Mouse (Mus musculus): ENCODE measurements around the gene Lrp4. TPM values are rescaled to one million over a fixed set of nuclear protein-coding genes. Genes with fewer than 3 reads are reported as not detected.
"Not testable (repeated sequence)": the region's sequence is repeated elsewhere in the genome, so short reads cannot be mapped to it uniquely, and the experiment has no call there.

The Lrp4 gene
- total RNA-seq, 2 experiments from 2014 or later: 2.6 to 5.2 TPM

DNA sequence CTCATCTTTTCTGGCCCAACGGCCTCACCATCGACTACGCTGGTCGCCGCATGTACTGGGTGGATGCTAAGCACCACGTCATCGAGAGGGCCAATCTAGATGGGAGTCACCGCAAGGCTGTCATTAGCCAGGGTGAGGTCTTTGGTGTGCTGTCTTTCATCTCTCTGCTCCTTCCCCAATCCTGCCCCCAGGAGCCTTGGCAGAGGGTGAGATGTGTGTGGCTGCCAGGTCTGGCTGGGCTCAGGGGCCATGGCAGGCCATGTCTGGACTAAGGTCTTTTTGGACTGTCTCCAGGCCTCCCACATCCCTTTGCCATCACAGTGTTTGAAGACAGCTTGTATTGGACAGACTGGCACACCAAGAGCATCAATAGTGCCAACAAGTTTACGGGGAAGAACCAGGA, 23.1 kb downstream of the Lrp4 start:
- ATAC-seq (replicated peaks; ENCODE audit: poor library complexity, severe bottlenecking): no peak

DNA sequence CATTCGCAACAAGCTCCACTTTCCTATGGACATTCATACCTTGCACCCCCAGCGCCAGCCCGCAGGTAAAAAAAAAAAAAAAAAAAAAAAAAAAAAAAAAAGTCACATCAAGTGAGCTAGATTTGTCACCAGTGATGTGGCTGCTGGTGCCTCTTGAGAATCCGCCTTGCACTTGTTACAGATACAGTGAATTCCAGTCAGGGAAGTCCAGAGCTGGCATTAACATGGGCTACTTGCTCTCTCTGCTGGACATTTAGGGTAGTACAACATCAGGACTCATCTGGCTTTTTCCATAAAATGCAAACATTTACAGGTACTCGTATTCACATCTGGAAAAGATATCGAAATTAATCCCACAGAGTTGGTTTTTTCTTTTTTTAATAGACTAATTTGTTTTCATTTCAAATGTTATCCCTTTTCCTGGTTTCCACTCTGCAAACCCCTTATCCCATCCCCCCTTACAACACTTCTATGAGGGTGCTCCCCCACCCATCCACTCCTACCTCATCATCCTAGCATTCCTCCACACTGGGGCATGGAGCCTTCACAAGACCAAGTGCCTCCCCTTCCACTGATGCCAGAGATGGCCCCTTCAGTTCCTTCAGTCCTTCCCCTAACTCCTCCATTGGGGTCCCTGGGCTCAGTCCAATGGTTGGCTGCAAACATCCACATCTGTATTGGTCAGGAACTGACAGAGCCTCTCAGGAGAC, 23.6 kb downstream of the Lrp4 start:
- ATAC-seq (replicated peaks; ENCODE audit: poor library complexity, severe bottlenecking): peak; percentile 26; the same call in 1 of the 2 replicates

DNA sequence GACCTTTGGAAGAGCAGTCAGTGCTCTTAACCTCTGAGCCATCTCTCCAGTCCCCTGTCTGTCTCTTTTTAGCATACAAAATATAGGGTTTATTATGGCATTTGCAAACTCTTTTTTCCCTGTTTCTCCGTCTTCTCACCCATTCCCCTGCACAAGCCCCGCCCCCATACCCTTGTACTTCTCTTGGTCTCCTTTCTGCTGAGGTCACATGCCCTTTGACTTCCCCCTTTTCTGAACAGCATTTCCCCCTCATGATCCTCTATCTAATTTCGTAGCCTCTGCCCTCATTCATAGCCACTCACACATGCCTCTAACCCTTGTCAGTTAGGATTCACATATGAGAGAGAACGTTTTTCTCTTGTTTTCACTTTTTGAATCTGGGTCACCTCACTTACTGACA, 27.4 kb downstream of the Lrp4 start:
- peak; percentile 93 for ATAC-seq (replicated peaks; ENCODE audit: poor library complexity, severe bottlenecking)

DNA sequence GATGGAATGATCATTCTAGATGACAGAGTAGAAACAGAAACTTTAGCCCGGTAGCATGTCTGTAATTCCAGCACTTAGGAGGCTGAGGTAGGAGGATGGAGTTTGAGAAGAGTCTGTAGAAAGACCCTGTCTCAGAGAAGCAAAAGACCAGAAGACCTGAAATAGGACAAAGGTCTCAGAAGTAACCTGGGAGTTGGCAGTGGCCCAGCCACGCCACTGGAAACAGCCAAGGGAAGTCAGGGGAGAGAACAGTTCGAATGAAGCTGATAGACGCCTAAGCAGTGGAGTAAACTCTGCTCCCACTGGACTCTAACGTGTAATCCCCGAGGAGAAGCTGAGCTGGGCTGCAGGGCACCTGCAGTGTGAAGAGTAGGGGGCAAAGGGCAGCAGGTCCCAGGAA, 27.9 kb downstream of the Lrp4 start:
- ATAC-seq (replicated peaks; ENCODE audit: poor library complexity, severe bottlenecking): no peak

DNA sequence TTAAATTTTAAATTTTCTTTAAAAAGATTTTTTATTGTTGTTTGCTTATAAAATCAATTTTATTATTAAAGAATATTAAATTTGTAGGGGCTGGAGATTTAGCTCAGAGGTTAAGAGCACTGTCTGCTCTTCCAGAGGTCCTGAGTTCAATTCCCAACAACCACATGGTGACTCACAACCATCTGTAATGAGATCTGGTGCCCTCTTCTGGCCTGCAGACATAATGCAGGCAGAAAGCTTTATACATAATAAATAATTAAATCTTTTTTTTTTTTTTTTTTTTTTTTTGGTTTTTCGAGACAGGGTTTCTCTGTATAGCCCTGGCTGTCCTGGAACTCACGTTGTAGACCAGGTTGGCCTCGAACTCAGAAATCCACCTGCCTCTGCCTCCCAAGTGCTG, 30.0 kb downstream of the Lrp4 start:
- not testable (repeated sequence) for ATAC-seq (replicated peaks; ENCODE audit: poor library complexity, severe bottlenecking)

DNA sequence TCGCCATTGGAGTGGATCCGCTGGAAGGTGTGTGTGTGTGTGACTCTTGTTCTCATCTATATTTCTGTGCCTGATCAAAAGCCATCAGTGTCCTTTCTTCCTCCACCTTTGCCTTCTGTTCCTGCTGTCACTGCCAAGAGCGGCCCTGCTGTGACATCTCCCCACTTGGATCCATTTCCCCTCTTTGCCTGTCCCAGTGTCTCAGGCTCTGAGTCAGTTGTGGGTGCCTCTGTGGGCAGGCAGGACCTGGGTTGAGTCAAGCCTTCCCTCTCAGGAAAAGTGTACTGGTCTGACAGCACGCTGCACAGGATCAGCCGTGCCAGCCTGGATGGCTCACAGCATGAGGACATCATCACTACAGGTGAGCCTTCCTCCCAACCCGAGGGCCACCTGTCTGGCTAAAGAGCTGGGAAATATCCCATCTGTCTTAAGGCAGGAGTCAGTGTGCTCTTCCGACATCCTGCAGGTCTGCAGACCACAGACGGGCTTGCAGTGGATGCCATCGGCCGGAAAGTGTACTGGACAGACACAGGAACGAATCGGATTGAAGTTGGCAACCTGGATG, 34.8 kb downstream of the Lrp4 start:
- no peak for ATAC-seq (replicated peaks; ENCODE audit: poor library complexity, severe bottlenecking)

- no peak for ATAC-seq (replicated peaks; ENCODE audit: poor library complexity, severe bottlenecking)
These were observed 36.7 kb downstream of the Lrp4 start for GRCm38 (mm10) chr2:91493981-91494380.

DNA sequence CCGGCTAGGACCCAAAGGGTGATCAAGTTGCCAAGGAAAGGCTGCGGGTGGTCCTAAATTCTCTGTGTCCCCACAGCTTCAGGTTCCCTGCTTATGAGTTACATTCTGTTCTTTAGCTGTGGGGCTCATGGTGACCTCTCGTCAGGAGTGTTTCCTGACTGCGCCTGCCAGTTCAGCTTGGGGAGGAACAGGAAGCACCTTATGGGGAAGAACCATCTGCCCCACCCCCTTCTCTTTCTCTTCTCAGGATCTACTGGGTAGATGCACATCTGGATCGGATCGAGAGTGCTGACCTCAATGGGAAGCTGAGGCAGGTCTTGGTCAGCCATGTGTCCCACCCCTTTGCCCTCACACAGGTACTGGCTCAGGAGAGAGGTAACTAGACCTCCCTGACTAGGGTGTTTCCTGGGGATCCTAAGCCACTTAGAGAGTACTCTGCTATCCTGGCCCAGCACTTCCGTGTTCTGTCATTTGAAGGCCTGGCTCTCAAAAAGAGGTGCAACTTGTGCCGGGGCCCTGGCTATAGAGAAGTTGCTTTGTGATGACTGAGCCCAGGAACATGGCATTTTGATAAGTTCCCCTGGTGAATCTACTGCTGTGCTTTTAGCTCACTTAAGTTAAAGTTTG, 40.9 kb downstream of the Lrp4 start:
- ATAC-seq (replicated peaks; ENCODE audit: poor library complexity, severe bottlenecking): peak; percentile 90

DNA sequence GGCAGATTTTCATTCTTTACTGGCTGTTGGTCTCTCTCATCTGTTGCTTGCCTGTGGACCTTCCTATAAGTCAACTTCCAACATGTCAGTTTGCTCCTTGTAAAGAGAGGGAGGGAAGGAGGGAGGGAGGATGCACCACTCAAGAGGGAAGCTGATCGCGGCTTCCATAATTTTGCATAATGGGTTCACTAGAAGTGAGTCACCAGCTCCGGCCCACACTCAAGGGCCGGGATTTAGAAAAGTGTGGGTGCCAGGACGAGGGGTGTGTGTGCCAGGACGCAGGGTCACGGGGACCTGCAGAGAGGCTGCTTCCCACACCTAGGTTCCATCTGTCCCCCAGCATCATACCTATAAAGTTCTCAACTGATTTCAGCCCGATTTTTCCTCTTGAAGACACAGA, 50.8 kb downstream of the Lrp4 start:
- no peak for ATAC-seq (replicated peaks; ENCODE audit: poor library complexity, severe bottlenecking)

DNA sequence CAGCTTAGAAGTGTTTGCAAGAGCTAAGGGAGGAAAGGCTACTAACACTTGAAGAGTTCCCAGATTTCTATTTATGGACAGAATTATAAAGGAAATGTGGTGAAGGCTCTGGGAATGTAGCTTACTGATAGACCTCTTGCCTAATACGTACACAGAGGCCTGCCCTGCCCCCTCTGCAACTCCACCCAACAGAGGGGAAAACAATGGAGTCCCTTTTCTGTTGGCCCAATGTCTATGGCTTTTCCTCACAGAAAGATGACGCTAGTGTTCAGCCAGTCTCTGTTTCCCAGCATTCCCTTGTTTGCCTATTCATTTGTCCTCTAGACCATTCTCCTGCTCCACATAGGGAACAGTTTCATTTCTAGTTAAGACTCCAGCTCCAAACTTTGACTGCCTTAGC, 59.9 kb downstream of the Lrp4 start:
- ATAC-seq (replicated peaks; ENCODE audit: poor library complexity, severe bottlenecking): no peak

- peak; percentile 100 for ATAC-seq (replicated peaks; ENCODE audit: poor library complexity, severe bottlenecking)
These were observed 69.2 kb downstream of the Lrp4 start, which contains the start of gene Ckap5 for GRCm38 (mm10) chr2:91526294-91527146. Gene Ckap5 (plus strand): TSS chr2:91526762.

DNA sequence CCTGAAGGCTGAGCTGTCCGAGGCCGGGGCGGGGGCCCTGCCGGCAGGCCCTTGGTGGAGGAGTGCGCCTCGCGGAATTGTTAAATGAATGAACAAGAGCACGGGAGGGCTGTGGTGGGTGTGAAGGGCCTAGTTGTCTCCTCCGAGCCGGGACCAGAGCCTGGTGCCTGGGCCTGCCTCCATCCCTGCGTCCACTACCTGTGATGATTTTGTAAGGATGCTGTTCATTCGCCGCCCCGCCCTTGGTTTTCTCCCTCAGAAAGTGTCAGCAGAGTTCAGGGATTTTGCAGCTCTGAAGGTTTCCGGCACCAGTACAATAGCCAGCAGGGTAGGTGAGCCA, 69.8 kb downstream of the Lrp4 start:
- no peak; the same call in 1 of the 2 replicates for ATAC-seq (replicated peaks; ENCODE audit: poor library complexity, severe bottlenecking)

- ATAC-seq (replicated peaks; ENCODE audit: poor library complexity, severe bottlenecking): peak; percentile 100
These were observed 80.4 kb downstream of the Lrp4 start for GRCm38 (mm10) chr2:91537588-91538205.

Other genes with a start within 250 kb of the Lrp4 start
- 18.4 and 22.8 TPM in 2 replicates for gene Ddb2, start 220.5 kb upstream of the Lrp4 start, total RNA-seq (2014; fragmentation: Nextera tagmentation)
- gene Ddb2, start 220.5 kb upstream of the Lrp4 start, total RNA-seq (2017): 9.9 and 11.2 TPM in 2 replicates
- gene Pacsin3, start 201.6 kb upstream of the Lrp4 start, total RNA-seq (2014; fragmentation: Nextera tagmentation): not detected in 2 replicates
- gene Pacsin3, start 201.6 kb upstream of the Lrp4 start, total RNA-seq (2017): 1.5 TPM in 1 of 2 replicates, not detected in the other
- gene Arfgap2, start 192.5 kb upstream of the Lrp4 start, total RNA-seq (2014; fragmentation: Nextera tagmentation): 41.7 and 46.5 TPM in 2 replicates
- 42.4 and 46.6 TPM in 2 replicates for gene Arfgap2, start 192.5 kb upstream of the Lrp4 start, total RNA-seq (2017)
- 8.8 and 9.6 TPM in 2 replicates for gene 1110051M20Rik, start 12.8 kb upstream of the Lrp4 start, total RNA-seq (2014; fragmentation: Nextera tagmentation)
- gene 1110051M20Rik, start 12.8 kb upstream of the Lrp4 start, total RNA-seq (2017): 5.8 and 6.7 TPM in 2 replicates
- 44.9 and 84.2 TPM in 2 replicates for gene Ckap5, start 69.3 kb downstream of the Lrp4 start, total RNA-seq (2014; fragmentation: Nextera tagmentation)
- 80.5 and 87.9 TPM in 2 replicates for gene Ckap5, start 69.3 kb downstream of the Lrp4 start, total RNA-seq (2017)
- gene F2, start 178.9 kb downstream of the Lrp4 start, total RNA-seq (2014; fragmentation: Nextera tagmentation): not detected in 2 replicates
- gene F2, start 178.9 kb downstream of the Lrp4 start, total RNA-seq (2017): not detected in 2 replicates
- gene Zfp408, start 192.3 kb downstream of the Lrp4 start, total RNA-seq (2014; fragmentation: Nextera tagmentation): 7.0 and 10.3 TPM in 2 replicates
- gene Zfp408, start 192.3 kb downstream of the Lrp4 start, total RNA-seq (2017): 5.8 and 8.7 TPM in 2 replicates
- gene Arhgap1, start 192.3 kb downstream of the Lrp4 start, total RNA-seq (2014; fragmentation: Nextera tagmentation): 66.5 and 81.6 TPM in 2 replicates
- gene Arhgap1, start 192.3 kb downstream of the Lrp4 start, total RNA-seq (2017): 33.2 and 40.2 TPM in 2 replicates